Mouse (Mus musculus): ENCODE measurements around the gene Map1lc3b. TPM values are rescaled to one million over a fixed set of nuclear protein-coding genes. Genes with fewer than 3 reads are reported as not detected.

The Map1lc3b gene
- polyA plus RNA-seq (2015; fragmentation: Illumina TruSeq; extraction: RNeasy Lipid Tissue Mini Kit (QIAGEN cat#74804); ENCODE audit: low read depth, low replicate concordance), result 336 TPM

DNA sequence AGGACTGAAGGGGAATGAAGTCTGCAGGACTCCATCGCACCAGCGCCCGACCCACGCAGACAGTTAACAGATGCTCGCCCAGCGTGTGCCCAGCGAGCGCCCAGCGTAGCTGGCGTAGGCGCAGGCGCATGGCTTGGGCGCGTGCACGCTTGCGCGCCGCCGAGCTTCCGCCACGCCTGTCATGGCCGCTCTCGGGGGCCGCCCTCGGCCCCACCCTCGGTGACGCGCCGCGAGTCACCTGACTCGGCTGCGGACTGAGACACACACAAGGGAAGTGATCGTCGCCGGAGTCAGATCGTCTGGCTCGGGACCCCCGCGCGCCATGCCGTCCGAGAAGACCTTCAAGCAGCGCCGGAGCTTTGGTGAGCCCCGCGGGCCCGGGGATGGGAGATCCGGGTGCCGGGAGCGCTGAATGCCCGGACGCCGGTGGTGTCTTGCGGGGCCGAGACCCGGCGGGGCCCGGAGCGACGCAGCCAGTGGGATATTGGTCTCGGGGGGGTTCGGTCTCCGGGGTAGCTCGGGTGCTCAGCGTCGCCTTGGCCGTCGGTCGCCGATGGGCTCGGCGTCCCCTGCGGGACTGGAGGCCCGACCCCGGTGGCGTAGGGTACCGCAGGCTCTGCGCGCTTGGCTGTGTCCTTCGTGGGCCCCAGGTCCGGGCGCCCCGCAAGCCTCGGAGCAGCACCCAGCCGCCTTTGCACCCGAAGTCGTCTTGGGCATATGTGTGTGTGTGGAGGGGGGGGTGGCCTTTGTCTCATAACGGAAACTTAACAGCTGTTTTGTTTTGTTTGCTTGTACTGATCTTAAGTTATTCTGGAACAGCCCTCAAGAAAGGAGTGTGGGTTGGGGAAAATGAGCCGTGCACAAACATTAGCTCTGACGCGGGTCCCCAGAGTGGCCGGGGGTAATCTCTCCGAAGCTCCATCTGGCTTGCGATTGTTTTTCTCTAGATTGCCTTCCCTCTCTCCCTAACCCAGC, at the start of gene Map1lc3b:
Map1lc3b (plus strand) TSS at position 159 of the 975 bp plus-strand sequence.

DNA sequence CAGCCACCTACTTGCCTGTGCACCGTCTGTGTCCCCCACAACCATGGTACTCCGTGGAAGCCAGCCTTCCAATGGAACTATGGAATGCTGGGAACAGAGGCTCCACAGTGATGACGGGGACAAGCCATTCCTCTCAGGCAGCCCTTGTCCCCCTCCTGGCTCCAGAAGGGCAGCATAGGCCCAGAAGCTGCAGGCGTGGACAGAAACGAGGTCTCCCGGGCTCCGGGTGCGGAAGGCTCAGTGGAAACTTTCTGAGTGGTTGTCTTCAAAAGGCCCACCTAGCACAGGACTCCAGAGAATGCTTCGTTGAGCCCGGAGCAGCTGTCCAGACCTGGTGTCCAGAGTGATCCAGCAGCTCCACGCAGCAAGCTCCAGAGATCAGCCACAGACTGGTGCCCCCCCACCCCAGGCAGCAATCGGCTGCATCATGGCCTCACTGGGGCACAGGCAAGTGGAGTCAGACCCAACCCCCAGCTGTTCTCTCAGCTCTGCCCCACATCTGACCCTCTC, 45.8 kb upstream of the Map1lc3b start, which contains the start of gene 1700018B08Rik:
1700018B08Rik (minus strand) TSS at position 45 of the 510 bp plus-strand sequence.

DNA sequence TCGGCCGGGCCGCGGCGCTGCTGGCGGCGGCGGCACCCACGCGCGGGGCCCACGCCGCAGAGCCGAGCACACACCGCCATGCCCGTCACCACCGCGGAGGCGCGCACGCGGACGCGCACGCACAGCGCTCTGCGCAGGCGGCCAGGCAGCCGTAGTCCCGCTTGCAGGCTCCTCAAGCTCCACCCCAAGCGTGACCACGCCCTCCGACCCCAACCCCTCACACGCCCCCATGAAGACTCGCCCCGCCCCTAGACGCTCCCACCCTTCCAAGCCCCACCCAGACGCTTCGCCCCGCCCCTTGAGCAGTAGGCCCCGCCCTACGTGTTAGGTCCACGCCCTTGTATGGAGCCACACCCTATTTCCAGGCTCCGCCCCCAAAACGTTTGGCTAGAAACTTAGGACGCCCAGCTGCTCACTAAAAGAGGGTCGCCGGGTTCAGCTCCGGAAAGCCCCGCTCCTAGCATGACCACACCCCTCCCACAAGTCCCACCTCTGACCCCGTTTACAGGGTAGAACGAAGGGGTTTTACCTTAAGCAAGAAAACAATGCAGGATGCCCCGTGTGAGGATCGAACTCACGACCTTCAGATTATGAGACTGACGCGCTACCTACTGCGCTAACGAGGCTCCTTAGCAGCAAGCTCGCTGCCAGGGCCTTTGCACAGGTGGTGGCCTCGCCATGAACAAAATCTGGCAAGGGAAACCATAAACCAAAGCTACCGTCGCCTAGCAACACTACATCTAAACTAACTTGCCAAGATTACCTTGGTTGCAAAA, 11.3 kb upstream of the Map1lc3b start, which contains the start of gene Fbxo31:
Fbxo31 (minus strand) TSS at position 131 of the 776 bp plus-strand sequence.

Other genes starting within 250 kb of the Map1lc3b start
- not detected for gene 1700018B08Rik, start 46.0 kb upstream of the Map1lc3b start, polyA plus RNA-seq (2015; fragmentation: Illumina TruSeq; extraction: RNeasy Lipid Tissue Mini Kit (QIAGEN cat#74804); ENCODE audit: low read depth, low replicate concordance)
- 69.6 TPM for gene Fbxo31, start 11.6 kb upstream of the Map1lc3b start, polyA plus RNA-seq (2015; fragmentation: Illumina TruSeq; extraction: RNeasy Lipid Tissue Mini Kit (QIAGEN cat#74804); ENCODE audit: low read depth, low replicate concordance)
- 29.7 TPM for gene Zcchc14, start 62.5 kb downstream of the Map1lc3b start, polyA plus RNA-seq (2015; fragmentation: Illumina TruSeq; extraction: RNeasy Lipid Tissue Mini Kit (QIAGEN cat#74804); ENCODE audit: low read depth, low replicate concordance)
- 131 TPM for gene Jph3, start 139.3 kb downstream of the Map1lc3b start, polyA plus RNA-seq (2015; fragmentation: Illumina TruSeq; extraction: RNeasy Lipid Tissue Mini Kit (QIAGEN cat#74804); ENCODE audit: low read depth, low replicate concordance)
- 27.9 TPM for gene Klhdc4, start 239.2 kb downstream of the Map1lc3b start, polyA plus RNA-seq (2015; fragmentation: Illumina TruSeq; extraction: RNeasy Lipid Tissue Mini Kit (QIAGEN cat#74804); ENCODE audit: low read depth, low replicate concordance)

Data from brain, adult 10 weeks (tissue).